Mouse (Mus musculus) limb, embryonic 11.5 days (tissue): Measurements from ENCODE around the gene Gm3336. TPM values are rescaled to one million over a fixed set of nuclear protein-coding genes. Genes with fewer than 3 reads are reported as not detected.

ENCODE experiments used
- ATAC-seq: fragments of 200-750 bp; cut with Nextera tagmentation; 2 replicates; pipeline ENCODE4 v1.8.0; 2017; ENCODE audit warnings: low read depth; ENCODE audit not compliant: insufficient number of reproducible peaks, low FRiP score, low TSS enrichment
- DNase-seq: peaks from one replicate; pipeline ENCODE4 v3.0.0-alpha.2; 2015; ENCODE audit warnings: low spot score
- H3K27ac ChIP-seq: fragments of 300-500 bp; sonication (generic); replicated peaks from 2 replicates; pipeline ENCODE4 v1.5.1; 2014; ENCODE audit warnings: low read depth, mild to moderate bottlenecking, low read length
- H3K27me3 ChIP-seq: fragments of 300-500 bp; sonication (generic); 2 replicates; pipeline ENCODE4 v1.6.1; 2014; ENCODE audit warnings: mild to moderate bottlenecking, low read length, mixed read lengths; ENCODE audit not compliant: control insufficient read depth, insufficient read depth
- H3K36me3 ChIP-seq: fragments of 300-500 bp; sonication (generic); 2 replicates; pipeline ENCODE4 v1.6.1; 2014; ENCODE audit warnings: mild to moderate bottlenecking, low read length, moderate library complexity, mixed read lengths; ENCODE audit not compliant: control insufficient read depth, insufficient read depth
- H3K4me1 ChIP-seq: fragments of 300-500 bp; sonication (generic); 2 replicates; pipeline ENCODE4 v1.6.1; 2014; ENCODE audit warnings: low read length, mixed read lengths; ENCODE audit not compliant: control insufficient read depth, insufficient read depth
- H3K4me2 ChIP-seq: fragments of 300-500 bp; sonication (generic); 2 replicates; pipeline ENCODE4 v1.6.1; 2014; ENCODE audit warnings: low read depth, mild to moderate bottlenecking, moderate library complexity; ENCODE audit not compliant: severe bottlenecking
- H3K4me3 ChIP-seq: fragments of 300-500 bp; sonication (generic); 2 replicates; pipeline ENCODE4 v1.5.1; 2014; ENCODE audit warnings: low read depth, low read length
- H3K9ac ChIP-seq: fragments of 300-500 bp; sonication (generic); 2 replicates; pipeline ENCODE4 v1.6.1; 2014; ENCODE audit warnings: mild to moderate bottlenecking, low read length
- H3K9me3 ChIP-seq: fragments of 300-500 bp; sonication (generic); 2 replicates; pipeline ENCODE4 v1.6.1; 2016; ENCODE audit warnings: low read length; ENCODE audit not compliant: control insufficient read depth
- WGBS: fragments of 180-500 bp; shearing (Covaris S2); extraction: QIAGEN DNeasy Blood & Tissue Kit; methylation state at CpG from one replicate; pipeline ENCODE4 v1.1.7; 2014; 5-methylcytosine and 5-hydroxymethylcytosine counted together
- polyA plus RNA-seq: library from polyadenylated mRNA; unstranded; fragments of >200 nt; fragmentation: Nextera tagmentation; extraction: Ambion mirVana; gene quantifications from 2 replicates; pipeline ENCODE4 v1.2.1, GENCODE M21; 2014

Gene Gm3336
- polyA plus RNA-seq, 1 experiment from 2014 or later = not detected

DNA sequence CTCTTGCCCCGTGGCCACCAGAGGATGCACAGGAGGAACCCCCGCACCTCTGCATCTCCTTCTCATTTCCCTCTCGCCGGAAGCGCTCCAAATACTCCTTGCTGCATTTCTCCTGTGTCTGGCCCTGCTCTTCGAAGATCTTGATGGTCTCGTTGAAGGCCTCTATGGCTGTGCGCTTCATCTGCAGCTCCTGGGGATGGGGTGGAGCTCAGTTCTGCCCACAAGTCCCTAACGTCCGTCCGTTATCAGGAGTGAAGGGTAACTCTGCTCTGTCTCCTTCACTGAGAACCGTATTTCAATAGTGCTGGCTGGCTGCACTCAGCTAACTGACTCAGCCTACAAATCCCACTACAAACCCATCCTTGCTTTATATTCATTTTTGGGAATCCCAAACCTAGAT lies 51.5 kb downstream of the Gm3336 start:
- ATAC-seq = no peak
- H3K4me3 ChIP-seq = no peak overlapping the region
- peaks cover 18% of the 10 kb centered on the region for H3K4me1 ChIP-seq

DNA sequence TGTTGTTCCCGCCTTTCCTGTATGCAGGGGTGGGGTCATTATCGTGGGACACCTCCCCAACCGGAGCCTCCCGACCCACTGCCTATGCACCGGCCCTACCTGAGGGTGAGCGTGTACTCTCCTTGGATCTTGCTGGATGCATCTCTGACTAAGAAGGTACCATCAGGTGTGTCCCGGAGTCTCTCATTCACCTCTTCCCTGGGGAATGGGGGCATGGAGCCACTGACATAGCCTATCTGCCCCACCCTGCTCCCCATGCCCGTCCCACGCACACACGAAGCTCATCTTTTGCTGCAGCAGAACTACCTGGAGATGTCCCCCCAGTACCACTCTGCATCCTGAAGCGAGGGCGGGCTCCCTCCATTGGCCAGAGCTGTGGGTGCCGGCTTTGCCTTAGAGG lies 52.4 kb downstream of the Gm3336 start:
- Histone ChIP-seq H3K36me3 (peaks cover 24% of the 10 kb centered on the region), H3K4me3 (no peak overlapping the region), H3K27me3 (no peaks in the 10 kb centered on the region), H3K9ac (no peak overlapping the region), H3K4me1 (peaks cover 20% of the 10 kb centered on the region), H3K9me3 (no peaks in the 10 kb centered on the region), H3K4me2 (no peak overlapping the region), H3K27ac (no peak overlapping the region)
- DNase-seq (no peak), ATAC-seq (no peak)
- WGBS = 96% methylated on average over 13 of the region's 13 CpGs

More for the DNA sequence above, 51.5 kb downstream of the Gm3336 start:
- Histone ChIP-seq H3K9me3 (no peaks in the 10 kb centered on the region), H3K27ac (no peak overlapping the region), H3K9ac (no peak overlapping the region), H3K36me3 (peaks cover 24% of the 10 kb centered on the region), H3K27me3 (no peaks in the 10 kb centered on the region), H3K4me2 (no peak overlapping the region)
- DNase-seq = no peak
- 75% methylated on average over 12 of the region's 12 CpGs for WGBS

- DNase-seq (no peak), ATAC-seq (no peak)
- peaks cover 21% of the 10 kb centered on the region for H3K4me1 ChIP-seq
- no peaks in the 10 kb centered on the region for H3K27me3 ChIP-seq
- no peak overlapping the region for H3K4me2 ChIP-seq
- no peak overlapping the region for H3K27ac ChIP-seq
- H3K36me3 ChIP-seq = peaks cover 24% of the 10 kb centered on the region
- no peaks in the 10 kb centered on the region for H3K9me3 ChIP-seq
- H3K9ac ChIP-seq = no peak overlapping the region
- WGBS = 89% methylated on average over 7 of the region's 7 CpGs
- no peak overlapping the region for H3K4me3 ChIP-seq
Observed at GRCm38 (mm10) chr8:70771217-70771616, 52.9 kb downstream of the Gm3336 start.

GRCm38 (mm10) chr8:70772075-70772474 lies 53.7 kb downstream of the Gm3336 start:
- Histone ChIP-seq H3K4me2 (no peak overlapping the region), H3K9me3 (no peaks in the 10 kb centered on the region), H3K4me3 (no peak overlapping the region), H3K27ac (no peak overlapping the region), H3K36me3 (peaks cover 24% of the 10 kb centered on the region), H3K4me1 (peaks cover 13% of the 10 kb centered on the region; the same call in 1 of the 2 replicates), H3K9ac (no peak overlapping the region), H3K27me3 (no peaks in the 10 kb centered on the region)
- DNase-seq = no peak
- WGBS = 92% methylated on average over 13 of the region's 13 CpGs
- ATAC-seq = no peak

Other genes starting within 250 kb of the Gm3336 start
- gene Klhl26, start 241.6 kb upstream of the Gm3336 start, polyA plus RNA-seq = 18.9 and 21.7 TPM in 2 replicates
- 20.0 and 20.8 TPM in 2 replicates for gene Tmem59l, start 231.2 kb upstream of the Gm3336 start, polyA plus RNA-seq
- 85.8 and 102 TPM in 2 replicates for gene Crlf1, start 225.4 kb upstream of the Gm3336 start, polyA plus RNA-seq
- gene Rex1bd, start 211.8 kb upstream of the Gm3336 start, polyA plus RNA-seq = 126 and 138 TPM in 2 replicates
- 926 and 927 TPM in 2 replicates for gene Uba52, start 207.7 kb upstream of the Gm3336 start, polyA plus RNA-seq
- gene Fkbp8, start 190.8 kb upstream of the Gm3336 start, polyA plus RNA-seq = 221 and 233 TPM in 2 replicates
- 47.0 and 47.6 TPM in 2 replicates for gene Kxd1, start 190.6 kb upstream of the Gm3336 start, polyA plus RNA-seq
- gene Ell, start 179.1 kb upstream of the Gm3336 start, polyA plus RNA-seq = 19.5 and 20.1 TPM in 2 replicates
- 100 and 114 TPM in 2 replicates for gene Isyna1, start 124.2 kb upstream of the Gm3336 start, polyA plus RNA-seq
- gene Ssbp4, start 109.7 kb upstream of the Gm3336 start, polyA plus RNA-seq = 167 and 177 TPM in 2 replicates
- gene Lrrc25, start 102.4 kb upstream of the Gm3336 start, polyA plus RNA-seq = 0.57 TPM in 2 replicates
- 0.15 TPM in 1 of 2 replicates, not detected in the other for gene Gdf15, start 86.1 kb upstream of the Gm3336 start, polyA plus RNA-seq
- gene Pgpep1, start 58.2 kb upstream of the Gm3336 start, polyA plus RNA-seq = 48.9 and 59.4 TPM in 2 replicates
- gene Lsm4, start 45.3 kb upstream of the Gm3336 start, polyA plus RNA-seq = 356 and 388 TPM in 2 replicates
- 104 and 109 TPM in 2 replicates for gene Jund, start 19.6 kb upstream of the Gm3336 start, polyA plus RNA-seq
- not detected in 2 replicates for gene Iqcn, start 15.1 kb upstream of the Gm3336 start, polyA plus RNA-seq
- 0.08 and 0.13 TPM in 2 replicates for gene Pde4c, start 5.2 kb downstream of the Gm3336 start, polyA plus RNA-seq
- gene Rab3a, start 36.1 kb downstream of the Gm3336 start, polyA plus RNA-seq = 11.6 and 12.3 TPM in 2 replicates
- gene Mpv17l2, start 42.4 kb downstream of the Gm3336 start, polyA plus RNA-seq = 23.1 and 23.6 TPM in 2 replicates
- gene Pik3r2, start 58.2 kb downstream of the Gm3336 start, polyA plus RNA-seq = 46.9 and 48.3 TPM in 2 replicates
- 11.7 and 14.6 TPM in 2 replicates for gene Mast3, start 86.5 kb downstream of the Gm3336 start, polyA plus RNA-seq
- gene Il12rb1, start 89.9 kb downstream of the Gm3336 start, polyA plus RNA-seq = not detected in 2 replicates
- gene Arrdc2, start 121.2 kb downstream of the Gm3336 start, polyA plus RNA-seq = 4.9 and 5.1 TPM in 2 replicates
- gene Kcnn1, start 144.7 kb downstream of the Gm3336 start, polyA plus RNA-seq = 3.8 and 3.9 TPM in 2 replicates
- 154 and 161 TPM in 2 replicates for gene Ccdc124, start 155.4 kb downstream of the Gm3336 start, polyA plus RNA-seq
- 0.09 and 0.34 TPM in 2 replicates for gene Slc5a5, start 174.2 kb downstream of the Gm3336 start, polyA plus RNA-seq
- 3,769 and 3,846 TPM in 2 replicates for gene Rpl18a, start 178.9 kb downstream of the Gm3336 start, polyA plus RNA-seq
- gene Map1s, start 187.4 kb downstream of the Gm3336 start, polyA plus RNA-seq = 42.3 and 44.8 TPM in 2 replicates